ENCODE assay signal across 8 mouse cellular contexts in the genomic region with DNA sequence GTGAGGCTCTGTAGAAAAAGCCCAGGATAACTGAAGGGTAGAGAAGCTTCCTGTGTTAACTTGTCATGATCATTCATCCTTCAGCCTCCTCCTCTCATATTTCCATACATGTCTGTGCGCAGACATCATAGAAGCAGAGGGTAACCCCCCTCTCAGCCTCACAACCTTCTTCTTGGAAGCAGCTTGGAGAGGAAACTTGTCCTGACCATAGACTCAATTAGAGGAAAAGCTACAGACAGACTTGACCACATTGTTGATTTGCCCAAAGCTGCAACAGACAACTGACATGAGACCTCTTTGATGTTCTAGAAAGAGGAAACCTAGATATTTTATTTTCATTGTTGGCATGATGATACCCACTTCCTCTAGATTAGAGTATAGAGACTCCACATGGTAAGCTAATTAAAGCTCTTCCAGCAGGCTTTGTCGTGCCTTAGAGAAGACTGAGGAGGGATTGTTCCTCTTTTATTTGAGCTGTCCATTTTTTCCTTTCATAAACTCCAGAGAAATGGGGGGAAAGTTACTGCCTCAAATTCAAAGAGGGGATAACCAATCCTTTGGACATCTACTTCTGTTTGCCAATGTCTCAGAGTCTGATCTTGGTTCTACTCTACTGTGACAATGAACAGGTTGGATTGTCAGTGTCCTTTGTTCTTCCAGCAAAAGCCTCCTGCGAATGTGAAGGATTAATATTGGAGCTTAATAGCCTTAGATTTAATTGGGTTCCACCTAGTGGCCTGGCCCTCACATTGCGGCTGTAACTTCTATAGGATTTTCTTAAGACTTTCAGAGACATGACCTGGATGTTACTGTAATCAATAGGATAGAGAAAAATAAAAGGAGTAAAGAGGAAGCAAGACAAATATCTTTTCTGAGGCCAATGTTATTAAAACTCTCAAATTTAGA.
DNase-seq lines count a peak whose midpoint lies in the region; ATAC-seq and TF ChIP-seq lines count a peak whose summit lies in the region.

No protein-coding gene starts in this region.

- H3K4me3 ChIP-seq in kidney, embryonic 16.5 days (ENCODE audit: low read length) = no peak overlapping the region
- H3K4me3 ChIP-seq in MEL (ENCODE audit: control insufficient read depth in 1 of 2, insufficient read depth in 1 of 2, low read depth in 2 of 2, low read length in 2 of 2) = no peak overlapping the region
- H3K4me3 ChIP-seq in limb, embryonic 10.5 days = no peak overlapping the region

- no peaks in the 10 kb centered on the region for H3K27me3 ChIP-seq in kidney, embryonic 16.5 days (ENCODE audit: insufficient read depth, low read length)
- H3K27me3 ChIP-seq in MEL (ENCODE audit: control insufficient read depth in 1 of 2, insufficient read depth in 2 of 2, low read length in 2 of 2) = peaks cover 0 to 5% of the 10 kb centered on the region in 2 experiments; a peak in 3 of 4 replicates
- no peaks in the 10 kb centered on the region for H3K27me3 ChIP-seq in limb, embryonic 10.5 days (ENCODE audit: low read depth, poor library complexity, severe bottlenecking)

- no peaks in the 10 kb centered on the region for H3K79me2 ChIP-seq in MEL (ENCODE audit: control insufficient read depth, insufficient read depth, low read length, poor library complexity)

- no peak for ATAC-seq in kidney, embryonic 16.5 days (ENCODE audit: low FRiP score, low TSS enrichment)
- ATAC-seq in megakaryocyte-erythroid progenitor cell, adult 5-6 weeks (replicated peaks; ENCODE audit: low FRiP score, low TSS enrichment, poor library complexity, severe bottlenecking) = peak; percentile 94

- H3K27ac ChIP-seq in kidney, embryonic 16.5 days (ENCODE audit: low read length) = no peak overlapping the region
- no peak overlapping the region for H3K27ac ChIP-seq in MEL (ENCODE audit: control insufficient read depth, low read depth, low read length)
- H3K27ac ChIP-seq in limb, embryonic 10.5 days = no peak overlapping the region

- intact Hi-C loops in heart, postnatal 10 days (cut with DNase I) = loop anchor here (1.0 kb wide), 1 partner anchor 260 kb away; no protein-coding TSS in a partner anchor

- no peak overlapping the region for H3K9ac ChIP-seq in kidney, embryonic 16.5 days (replicated peaks; ENCODE audit: low read length)
- H3K9ac ChIP-seq in MEL (ENCODE audit: control insufficient read depth, low read depth, low read length, poor library complexity, severe bottlenecking) = no peak overlapping the region

- no peaks in the 10 kb centered on the region for H3K4me1 ChIP-seq in kidney, embryonic 16.5 days (ENCODE audit: insufficient read depth, low read length)
- no peaks in the 10 kb centered on the region for H3K4me1 ChIP-seq in MEL (ENCODE audit: control insufficient read depth in 1 of 2, insufficient read depth in 2 of 2, low read length in 2 of 2)
- no peaks in the 10 kb centered on the region for H3K4me1 ChIP-seq in limb, embryonic 10.5 days

- H3K9me3 ChIP-seq in kidney, embryonic 16.5 days (ENCODE audit: low read length) = no peaks in the 10 kb centered on the region
- no peaks in the 10 kb centered on the region for H3K9me3 ChIP-seq in MEL (replicated peaks; ENCODE audit: insufficient read depth, low read length)
- H3K9me3 ChIP-seq in limb, embryonic 10.5 days (replicated peaks) = no peaks in the 10 kb centered on the region

- TF ChIP-seq RAD21 in MEL (IDR thresholded peaks at IDR 0.05; ENCODE audit: low read depth, low read length) = peak; percentile 82

- no peak for TF ChIP-seq POLR2A in MEL (IDR thresholded peaks at IDR 0.05; ENCODE audit: control insufficient read depth in 1 of 2, insufficient read depth in 1 of 2, low read depth in 1 of 2, low read length in 2 of 2, poor library complexity in 1 of 2)

- H3K4me2 ChIP-seq in kidney, embryonic 16.5 days (replicated peaks; ENCODE audit: low read depth, low read length) = no peak overlapping the region

- peak; percentile 15 for DNase-seq in kidney, adult 18-20 months
- peak; percentile 41 for DNase-seq in CD4-positive helper T cell, adult 2 months (ENCODE audit: low read depth, low spot score)
- peak; percentile 74 for DNase-seq in MEL (ENCODE audit: low read depth, low spot score)
- peak; percentile 21 to 29 for DNase-seq in heart, postnatal 10 days
- no peak for DNase-seq in limb, embryonic 10.5 days (ENCODE audit: low spot score)
- DNase-seq in gastrocnemius, postnatal 25 days = no peak

- TF ChIP-seq EP300 in MEL (IDR thresholded peaks at IDR 0.05; ENCODE audit: low read depth in 1 of 2, low read length in 2 of 2) = no peak

- TF ChIP-seq CTCF in MEL (IDR thresholded peaks at IDR 0.05 in 2 of 3, conservative IDR thresholded peaks at IDR 0.05 in 1 of 3; ENCODE audit: control insufficient read depth in 1 of 3, insufficient read depth in 1 of 3, low read depth in 2 of 3, low read length in 3 of 3, poor library complexity in 1 of 3, severe bottlenecking in 1 of 3) = peak; percentile 41 to 85 (median 72)

- WGBS in kidney, embryonic 16.5 days = 51% methylated on average over 4 of the region's 4 CpGs
- WGBS in limb, embryonic 10.5 days = 49% methylated on average over 4 of the region's 4 CpGs

- H3K36me3 ChIP-seq in kidney, embryonic 16.5 days (ENCODE audit: insufficient read depth, low read length) = no peaks in the 10 kb centered on the region
- no peaks in the 10 kb centered on the region for H3K36me3 ChIP-seq in MEL (ENCODE audit: control insufficient read depth in 1 of 2, insufficient read depth in 2 of 2, low read length in 2 of 2)
- H3K36me3 ChIP-seq in limb, embryonic 10.5 days = no peaks in the 10 kb centered on the region

TF ChIP-seq in MEL, 35 proteins besides CTCF, POLR2A, EP300 and RAD21:
- TF ChIP-seq MXI1 (IDR thresholded peaks at IDR 0.05; ENCODE audit: low read depth, low read length) (0 out of 2 replicates have a peak, but pooled peaks have one; percentile 21), JUND (IDR thresholded peaks at IDR 0.05; ENCODE audit: low read depth, low read length) (0 out of 2 replicates have a peak, but pooled peaks have one; percentile 22), TCF12 (IDR thresholded peaks at IDR 0.05; ENCODE audit: low read depth, low read length) (no peak), ZKSCAN1 (IDR thresholded peaks at IDR 0.05; ENCODE audit: low read depth, low read length) (no peak), ELF1 (IDR thresholded peaks at IDR 0.05; ENCODE audit: low read depth, low read length) (no peak), KAT2A (conservative IDR thresholded peaks at IDR 0.05; ENCODE audit: low read depth, low read length) (0 out of 2 replicates have a peak, but pooled peaks have one; percentile 23), BHLHE40 (IDR thresholded peaks at IDR 0.05; ENCODE audit: borderline replicate concordance, low read depth, low read length) (peak; percentile 35; the same call in 1 of the 2 replicates), ZC3H11A (IDR thresholded peaks at IDR 0.05; ENCODE audit: low read depth, low read length) (peak; percentile 84), POLR2AphosphoS2 (IDR thresholded peaks at IDR 0.05; ENCODE audit: low read length) (no peak), USF2 (IDR thresholded peaks at IDR 0.05; ENCODE audit: borderline replicate concordance in 1 of 2, insufficient read depth in 1 of 2, low read depth in 1 of 2, low read length in 2 of 2) (0 out of 4 replicates have a peak, but pooled peaks of 1 of the 2 experiments have one; percentile 4), SMC3 (IDR thresholded peaks at IDR 0.05; ENCODE audit: low read depth, low read length) (peak; percentile 93)
TF ChIP-seq in MEL: peak in this region for 7.

Comparison
In these comparisons a context has a peak if more than half of its experiments do, and no peak if none do; other contexts are left out.
1. DNase-seq: peak in kidney, adult 18-20 months (single experiment), CD4-positive helper T cell, adult 2 months (single experiment), MEL (single experiment) and heart, postnatal 10 days (2 of 2); none in limb, embryonic 10.5 days (single experiment) and gastrocnemius, postnatal 25 days (single experiment).